Mouse (Mus musculus): ENCODE measurements around the gene Eif4e1b.

The Eif4e1b gene

DNA sequence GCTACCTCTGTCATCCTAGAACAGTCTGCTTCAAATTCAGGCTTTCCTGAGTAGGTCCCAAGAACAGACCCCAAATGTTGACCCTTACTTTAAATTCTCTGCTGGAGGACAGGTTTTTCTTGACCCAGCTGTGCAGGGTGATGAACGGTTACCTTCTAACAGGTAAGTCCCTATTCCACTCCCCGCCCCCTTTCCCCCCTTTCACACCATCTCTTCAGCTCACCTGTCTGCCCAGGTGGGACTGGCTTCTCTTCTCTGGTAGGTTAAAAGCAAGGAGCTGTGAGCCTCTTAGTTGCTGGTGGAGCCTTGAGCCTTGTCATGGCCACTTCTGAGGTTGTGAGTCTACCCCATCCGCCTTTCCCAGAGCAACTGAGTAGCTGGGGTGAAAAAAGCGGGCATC, at the start of gene Eif4e1b:
Gene Eif4e1b (plus strand): TSS at position 301 of the 400 bp plus-strand sequence.
- no peak for DNase-seq (ENCODE audit: low spot score)

DNA sequence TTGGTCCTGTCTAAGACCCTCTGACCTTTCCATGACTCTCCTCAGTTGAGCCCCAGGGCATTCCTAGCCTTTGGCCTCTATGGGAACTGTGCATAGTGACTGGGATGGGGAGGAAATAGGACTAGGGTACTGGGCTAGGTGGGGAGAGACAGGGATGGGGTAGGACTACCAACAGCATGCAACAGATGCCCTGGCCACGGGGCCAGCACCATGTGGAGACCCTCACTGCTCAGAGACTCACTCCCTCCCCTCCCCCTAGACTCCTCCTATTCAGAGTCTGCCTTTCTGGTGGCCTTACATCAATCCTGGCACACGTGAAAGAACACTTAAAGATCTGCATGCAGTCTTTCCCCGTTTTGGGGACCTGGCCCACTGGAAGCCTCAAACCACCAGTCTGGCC, 46.9 kb upstream of the Eif4e1b start:
- DNase-seq (ENCODE audit: low spot score): no peak

DNA sequence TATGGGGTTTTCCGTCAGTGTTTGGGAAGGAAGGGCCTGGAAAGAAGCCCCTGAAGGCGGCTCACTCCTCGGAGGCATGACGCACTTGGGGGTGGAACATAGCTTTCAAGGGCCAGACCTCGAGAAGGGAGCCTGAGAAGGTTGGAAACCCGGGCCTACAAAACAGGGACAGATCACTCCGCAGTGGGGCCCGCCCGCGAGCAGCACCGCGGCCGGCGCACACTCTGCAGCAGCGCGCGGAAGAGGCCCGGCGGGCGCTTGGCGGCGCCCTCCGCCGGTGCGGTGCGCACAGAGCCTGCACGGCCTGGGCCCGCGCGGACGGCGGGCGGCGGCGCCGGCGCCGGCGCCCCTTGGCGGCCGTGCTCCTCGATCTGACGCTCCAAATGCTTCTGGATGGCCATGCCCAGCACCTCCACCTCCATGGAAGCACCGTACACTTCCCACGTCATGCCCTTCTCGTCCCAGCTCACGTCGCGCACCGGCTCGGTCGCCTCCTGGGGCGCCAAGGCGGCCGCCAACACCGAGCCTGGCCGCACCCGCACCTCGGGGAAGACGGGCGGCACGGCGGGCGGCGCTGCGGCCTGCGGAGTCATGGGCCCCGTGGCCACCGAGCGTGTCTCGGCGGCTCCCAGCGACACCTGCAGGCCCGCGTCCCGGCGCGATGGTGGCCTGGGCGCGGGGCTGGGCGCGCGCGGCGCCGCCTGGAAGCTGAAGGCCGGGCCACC, 46.1 kb upstream of the Eif4e1b start:
- no peak for DNase-seq (ENCODE audit: low spot score)

DNA sequence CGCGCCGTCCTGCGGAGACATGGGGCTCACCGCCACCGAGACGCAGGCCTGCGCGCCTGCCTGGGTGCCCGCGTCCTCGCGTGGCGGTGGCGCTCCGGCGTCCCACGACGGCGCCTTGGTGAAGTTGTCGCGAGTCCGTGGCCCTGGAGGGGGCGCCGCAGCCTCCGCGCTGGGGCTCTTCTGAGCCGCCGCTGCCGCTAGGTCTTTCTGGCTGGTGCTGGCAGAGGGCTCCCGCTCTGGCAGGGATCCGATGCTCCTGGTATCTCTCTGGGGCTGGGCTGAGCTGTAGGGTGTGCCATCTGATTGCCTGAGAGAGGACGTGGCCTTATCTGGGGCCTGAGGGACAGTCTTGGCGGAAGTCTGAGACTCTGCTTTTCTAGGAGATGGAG, 45.6 kb upstream of the Eif4e1b start:
- DNase-seq (ENCODE audit: low spot score): no peak

DNA sequence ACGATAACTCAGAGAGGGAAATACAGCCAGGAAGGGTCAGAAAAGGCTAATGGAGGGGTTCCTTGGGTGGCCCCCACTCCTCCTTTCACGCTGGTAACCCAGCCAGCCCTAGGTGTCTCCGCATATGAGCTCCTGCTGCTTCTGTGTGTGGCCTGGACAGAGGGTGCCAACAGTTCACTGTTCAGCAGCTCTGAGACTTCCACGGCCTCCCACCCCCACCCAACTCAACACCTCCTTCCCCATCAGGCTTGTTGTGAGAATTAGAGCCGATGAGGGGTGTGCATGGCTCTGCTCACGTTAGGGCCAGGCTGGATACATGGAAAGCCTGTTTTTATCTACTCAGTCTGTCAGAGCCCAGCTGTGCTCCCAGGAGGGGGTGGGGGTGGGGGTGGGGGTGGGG, 37.7 kb upstream of the Eif4e1b start:
- no peak for DNase-seq (ENCODE audit: low spot score)

DNA sequence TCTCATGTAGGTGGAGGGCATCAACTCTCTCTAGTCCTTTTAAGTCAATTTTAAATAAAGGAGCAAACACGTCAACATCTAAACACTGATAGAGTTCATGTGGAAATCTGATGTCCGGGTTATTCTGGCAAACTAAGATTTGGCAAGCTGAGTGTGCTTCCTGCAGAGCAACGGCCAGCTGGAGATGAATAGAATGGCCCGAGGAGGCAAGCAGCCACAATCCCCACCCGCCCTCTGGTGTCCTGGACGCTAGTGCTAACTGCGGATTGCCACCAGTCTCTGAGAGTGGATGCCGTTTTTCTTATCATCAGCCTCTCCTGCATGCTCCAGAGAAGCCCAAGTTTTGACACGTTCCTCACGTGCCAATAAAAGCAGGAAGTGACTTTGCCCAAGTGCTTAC, 36.9 kb upstream of the Eif4e1b start:
- DNase-seq (ENCODE audit: low spot score): no peak

DNA sequence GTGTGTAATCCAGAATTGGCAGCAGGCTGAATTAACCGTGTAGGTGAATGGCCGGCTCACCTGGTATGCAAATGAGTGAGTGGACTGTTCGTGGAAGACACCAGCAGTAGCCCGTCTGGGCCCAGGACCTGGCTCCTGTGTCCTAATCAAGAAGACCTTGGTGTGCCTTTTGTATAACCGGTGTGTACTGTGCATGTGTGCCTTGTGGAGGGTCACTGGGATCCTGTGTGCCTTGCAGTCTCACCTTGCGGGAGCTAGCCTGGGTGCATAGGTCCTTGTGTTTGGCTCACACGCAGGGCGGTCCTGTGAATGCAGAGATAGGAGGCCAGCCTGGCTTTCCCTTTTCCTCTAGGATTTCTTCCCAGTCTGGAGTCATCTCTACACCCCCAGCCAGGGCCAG, 35.6 kb upstream of the Eif4e1b start:
- DNase-seq (ENCODE audit: low spot score): no peak

DNA sequence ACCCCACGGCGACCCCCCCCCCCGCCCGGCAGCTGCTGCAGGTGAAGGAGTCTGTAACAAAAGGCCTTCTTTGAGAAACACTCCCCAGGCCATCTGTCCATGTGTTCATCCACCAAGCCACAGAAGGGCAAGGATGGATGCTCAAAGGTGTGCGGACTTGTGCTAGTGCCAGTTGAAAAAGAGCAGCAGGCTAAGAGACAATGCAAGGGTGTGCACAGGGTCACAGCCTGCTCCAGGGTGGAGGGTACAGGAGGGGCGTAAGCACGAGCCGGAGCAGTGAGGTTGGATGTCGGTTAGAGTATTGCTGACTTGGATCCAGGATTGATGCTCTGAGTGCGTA, 35.1 kb upstream of the Eif4e1b start:
- DNase-seq (ENCODE audit: low spot score): no peak

DNA sequence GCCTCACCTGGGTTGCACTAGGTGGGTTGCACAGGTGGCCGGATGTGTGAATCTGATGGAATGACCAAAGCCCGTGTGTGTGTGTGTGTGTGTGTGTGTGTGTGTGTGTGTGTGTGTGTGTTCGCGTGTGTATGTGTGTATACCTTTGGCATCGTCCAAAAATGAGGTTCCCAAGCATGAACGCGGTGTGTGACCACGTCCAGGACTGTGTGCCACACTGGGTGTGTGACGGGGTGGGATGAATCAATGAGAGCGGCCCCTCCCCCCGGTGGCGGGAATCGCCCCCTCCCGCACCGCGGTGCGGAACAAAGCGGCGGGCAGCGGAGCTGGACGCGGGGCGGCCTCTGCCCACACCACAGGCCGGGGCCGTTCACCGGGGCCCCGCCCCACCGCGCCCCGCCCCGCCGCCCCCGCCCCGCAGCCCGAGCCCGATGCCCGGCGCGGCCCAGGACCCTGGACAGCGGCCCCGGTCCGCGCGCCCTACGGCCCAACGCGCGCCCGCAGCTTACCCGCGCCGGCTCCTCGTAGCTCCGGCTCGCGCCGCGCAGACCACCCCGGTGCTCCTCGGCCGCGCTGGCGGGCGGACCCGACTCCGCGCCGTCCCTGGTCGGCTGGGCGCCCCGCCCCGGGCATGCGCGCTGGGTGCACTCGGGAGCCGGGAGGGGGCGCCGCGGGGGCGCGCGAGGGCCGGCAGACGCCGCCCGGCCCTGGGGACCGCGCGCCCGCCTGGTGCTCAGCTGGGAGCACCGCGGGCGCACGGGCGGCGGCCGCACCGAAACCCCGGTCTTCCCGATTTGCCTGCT, 34.5 kb upstream of the Eif4e1b start:
- DNase-seq (ENCODE audit: low spot score): peak; percentile 65

DNA sequence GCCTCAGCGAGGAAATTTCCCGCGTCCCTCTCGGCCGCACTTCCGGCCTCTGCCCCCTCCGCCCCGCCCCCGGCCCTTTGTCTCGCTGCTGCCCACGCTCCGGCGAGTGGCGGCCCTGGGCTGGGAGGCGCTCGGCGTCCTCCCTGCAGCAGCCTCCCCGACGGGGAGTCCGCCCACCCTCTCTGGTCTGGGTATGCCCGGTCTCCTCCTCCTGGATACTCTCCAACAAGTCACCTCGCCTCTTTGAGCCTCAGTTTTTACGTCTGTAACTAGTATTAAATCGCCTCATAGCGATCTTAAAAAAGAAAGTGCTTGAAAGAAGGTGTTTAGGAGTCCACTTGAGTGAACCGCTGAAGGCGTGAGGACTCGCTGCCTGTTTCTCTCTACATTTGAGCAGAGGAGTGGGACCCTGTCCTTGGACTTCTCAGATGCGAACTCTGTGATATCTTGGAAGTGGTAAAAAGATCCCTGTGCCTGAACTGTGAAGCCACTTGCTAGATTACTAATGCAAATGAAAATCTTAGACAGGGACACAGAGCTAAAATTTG, 33.9 kb upstream of the Eif4e1b start, which contains the start of gene Gprin1:
Gene Gprin1 (minus strand): TSS at position 11 of the 548 bp plus-strand sequence.
- DNase-seq (ENCODE audit: low spot score): no peak

DNA sequence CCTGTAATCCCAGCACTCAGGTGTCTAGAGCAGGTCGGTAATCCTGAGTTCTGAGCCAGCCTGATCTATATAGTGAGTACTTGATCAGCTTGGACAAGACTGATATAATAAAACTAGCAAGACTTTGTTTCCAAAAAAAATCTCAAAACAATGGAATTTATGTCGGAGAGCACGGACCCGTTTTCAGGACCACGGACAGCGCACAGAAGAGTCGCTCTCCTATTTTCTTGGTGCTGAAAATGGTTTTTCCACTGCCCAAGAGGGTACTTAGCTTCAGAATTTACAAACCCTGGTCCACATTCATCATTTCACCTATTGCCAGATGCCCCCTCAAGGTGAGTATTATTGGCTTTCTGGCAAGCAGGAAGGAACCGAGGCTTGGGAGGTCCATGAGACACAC, 33.1 kb upstream of the Eif4e1b start:
- no peak for DNase-seq (ENCODE audit: low spot score)

DNA sequence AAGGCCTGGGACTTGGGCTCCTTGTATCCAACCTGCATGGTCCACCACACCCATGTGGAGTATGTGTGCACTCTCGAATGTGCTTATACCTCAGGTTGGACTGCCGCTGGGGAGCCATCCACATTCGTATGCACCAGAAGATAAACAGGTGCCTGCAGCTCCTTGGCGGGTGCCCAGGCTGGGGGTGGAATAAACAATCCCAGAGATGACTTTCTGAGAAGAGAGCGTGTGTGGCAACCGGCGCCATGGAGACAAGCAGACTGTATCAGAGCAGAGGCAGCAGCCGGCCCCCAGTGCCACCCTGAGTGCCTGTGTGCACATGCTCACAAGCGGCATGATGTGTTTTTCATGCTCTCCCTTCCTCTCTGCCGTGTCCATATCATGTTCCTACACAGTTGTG, 31.1 kb upstream of the Eif4e1b start:
- DNase-seq (ENCODE audit: low spot score): peak; percentile 93

DNA sequence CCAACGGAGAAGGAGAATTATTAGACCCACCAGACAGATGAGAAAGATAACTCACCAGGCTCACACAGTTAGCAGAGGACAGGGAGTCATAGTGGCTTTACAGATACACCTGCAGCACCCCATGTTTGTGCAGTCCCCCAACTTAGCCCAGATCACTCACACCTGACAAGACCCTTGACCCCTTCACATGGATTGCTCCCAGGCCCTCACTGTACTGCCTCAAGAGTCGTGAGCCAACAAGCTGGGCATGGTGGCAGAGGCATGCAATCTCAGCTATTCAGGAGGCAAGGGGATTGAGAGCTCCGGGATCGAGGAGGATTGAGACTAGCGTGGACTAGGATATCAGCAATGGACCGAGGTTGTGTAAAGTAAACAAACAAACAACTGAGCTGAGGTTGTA, 30.1 kb upstream of the Eif4e1b start:
- no peak for DNase-seq (ENCODE audit: low spot score)

DNA sequence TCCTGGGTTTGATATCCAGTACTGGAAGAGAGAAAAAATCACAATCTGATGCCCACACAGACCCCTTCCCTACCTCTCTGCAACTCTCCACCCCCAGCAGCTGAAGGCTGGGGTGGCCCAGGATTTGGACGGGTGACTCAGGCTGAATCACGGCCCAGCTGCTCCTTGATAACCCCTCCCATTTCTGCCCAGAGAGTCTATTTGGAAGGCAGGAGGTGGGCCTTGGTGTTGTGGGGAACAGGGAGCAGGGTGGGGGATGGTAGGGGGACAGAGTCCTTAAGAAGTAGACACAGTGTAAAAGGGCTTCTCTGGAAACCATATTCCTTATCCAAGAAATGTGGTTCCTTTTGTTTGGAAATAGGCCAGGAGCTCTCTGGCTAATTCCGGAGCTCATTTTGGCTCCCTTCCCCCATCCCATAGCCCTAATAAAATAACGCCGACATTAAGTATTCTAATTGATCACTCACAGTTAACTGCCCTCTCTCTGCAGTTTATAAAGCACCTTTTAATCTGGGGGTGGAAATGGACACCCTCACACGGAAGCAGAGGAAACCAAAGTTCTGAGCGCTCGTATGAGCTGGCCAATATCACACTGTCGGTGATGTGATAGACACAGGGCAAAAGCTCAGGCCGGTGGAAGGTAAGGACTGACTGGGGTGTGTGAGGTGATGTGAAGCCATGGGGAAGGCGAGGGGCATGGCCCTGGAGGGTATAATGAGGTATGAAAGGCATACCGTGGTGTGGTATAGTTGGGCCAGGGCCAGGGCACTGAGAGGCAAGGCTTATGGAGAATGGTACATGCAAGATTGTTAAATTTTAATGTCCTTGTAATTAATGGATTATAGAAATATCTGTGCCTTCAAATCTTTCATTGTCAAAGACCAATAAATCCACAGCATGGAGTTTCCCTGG, 29.4 kb upstream of the Eif4e1b start:
- DNase-seq (ENCODE audit: low spot score): no peak

DNA sequence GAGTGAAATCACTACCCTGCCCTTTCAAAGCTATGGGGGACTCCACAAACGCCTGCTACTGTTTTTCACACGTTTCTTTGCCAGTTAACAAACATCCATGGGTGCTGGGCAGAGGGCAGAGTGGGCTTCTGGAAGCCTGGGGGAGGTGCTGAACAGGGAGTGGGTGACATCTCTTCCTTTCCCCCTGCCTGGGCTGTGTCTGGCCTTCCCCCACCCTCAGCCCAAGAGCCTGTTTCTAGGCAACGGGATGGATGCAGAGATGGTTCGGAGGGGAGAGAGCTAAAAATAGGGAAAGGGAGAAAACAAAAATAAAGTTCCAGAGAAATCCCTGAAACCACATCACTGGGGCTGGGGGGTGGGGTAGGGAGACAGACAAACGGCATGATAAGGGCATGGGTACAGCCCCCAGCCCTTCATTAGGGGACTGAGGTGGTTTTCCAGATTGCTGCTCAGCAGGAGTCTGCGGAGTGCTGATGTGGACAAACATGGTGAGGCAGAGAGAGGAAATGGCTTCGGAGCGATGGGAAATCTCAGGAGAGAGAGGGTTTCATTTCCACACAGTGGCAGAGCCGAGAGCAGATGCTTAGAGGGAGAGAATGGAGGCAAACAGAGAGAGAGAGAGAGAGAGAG, 28.5 kb upstream of the Eif4e1b start:
- DNase-seq (ENCODE audit: low spot score): no peak

DNA sequence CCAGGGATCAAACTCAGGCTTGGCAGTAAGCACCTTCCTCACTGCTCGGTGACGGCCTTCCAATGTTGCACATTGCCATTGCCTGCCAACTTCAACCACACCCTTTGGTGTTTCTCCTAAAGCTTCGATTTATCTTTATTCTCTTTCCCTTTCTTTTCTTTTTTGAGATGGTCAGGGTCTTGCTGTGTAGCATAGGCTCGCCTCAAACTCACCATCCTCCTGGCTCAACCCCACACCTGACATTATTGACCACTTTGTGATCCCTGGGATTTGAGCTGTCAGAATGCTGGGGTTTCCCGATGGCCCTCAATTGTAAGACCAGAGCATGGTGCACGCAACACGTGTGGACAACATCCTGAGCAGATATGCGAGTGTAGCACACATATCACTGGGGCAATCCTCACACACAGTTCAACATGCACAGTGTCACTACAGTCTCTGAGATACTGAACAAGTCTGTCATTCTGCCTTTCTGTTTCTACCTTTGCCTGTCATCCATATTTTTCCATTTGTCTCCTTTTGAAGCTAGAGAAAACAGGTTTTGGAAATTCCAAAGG, 27.6 kb upstream of the Eif4e1b start:
- DNase-seq (ENCODE audit: low spot score): no peak

DNA sequence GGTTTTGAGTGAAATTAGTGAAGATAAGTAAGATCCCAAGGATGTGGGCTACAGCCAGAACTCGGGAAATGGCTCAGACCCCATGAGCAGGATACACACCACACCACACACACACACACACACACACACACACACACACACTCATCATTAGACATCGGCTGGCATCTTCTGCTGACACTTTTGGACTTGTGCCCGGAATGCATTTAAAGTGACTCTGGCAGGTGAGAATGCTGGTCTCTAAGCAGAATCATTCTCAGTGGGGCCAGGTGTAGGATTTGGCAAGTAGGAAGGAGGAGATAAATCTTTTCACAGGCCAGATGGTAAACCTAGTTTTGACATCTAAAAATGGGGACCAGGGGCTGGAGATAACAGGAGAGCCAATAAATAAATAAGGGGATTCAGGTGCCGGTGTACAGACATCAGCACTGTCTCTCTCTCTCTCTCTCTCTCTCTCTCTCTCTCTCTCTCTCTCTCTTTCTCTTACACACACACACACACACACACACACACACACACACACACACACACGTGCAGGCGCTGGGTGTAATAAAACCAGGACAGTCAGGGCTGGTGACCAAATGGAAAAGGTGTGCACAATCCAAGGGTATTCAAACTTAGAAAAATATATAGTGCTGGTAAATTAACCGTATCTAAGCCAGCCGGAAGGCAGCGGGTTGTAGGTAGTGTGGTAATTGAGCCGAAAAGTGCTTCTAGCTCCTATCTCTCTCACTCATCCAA, 26.5 kb upstream of the Eif4e1b start:
- DNase-seq (ENCODE audit: low spot score): no peak

DNA sequence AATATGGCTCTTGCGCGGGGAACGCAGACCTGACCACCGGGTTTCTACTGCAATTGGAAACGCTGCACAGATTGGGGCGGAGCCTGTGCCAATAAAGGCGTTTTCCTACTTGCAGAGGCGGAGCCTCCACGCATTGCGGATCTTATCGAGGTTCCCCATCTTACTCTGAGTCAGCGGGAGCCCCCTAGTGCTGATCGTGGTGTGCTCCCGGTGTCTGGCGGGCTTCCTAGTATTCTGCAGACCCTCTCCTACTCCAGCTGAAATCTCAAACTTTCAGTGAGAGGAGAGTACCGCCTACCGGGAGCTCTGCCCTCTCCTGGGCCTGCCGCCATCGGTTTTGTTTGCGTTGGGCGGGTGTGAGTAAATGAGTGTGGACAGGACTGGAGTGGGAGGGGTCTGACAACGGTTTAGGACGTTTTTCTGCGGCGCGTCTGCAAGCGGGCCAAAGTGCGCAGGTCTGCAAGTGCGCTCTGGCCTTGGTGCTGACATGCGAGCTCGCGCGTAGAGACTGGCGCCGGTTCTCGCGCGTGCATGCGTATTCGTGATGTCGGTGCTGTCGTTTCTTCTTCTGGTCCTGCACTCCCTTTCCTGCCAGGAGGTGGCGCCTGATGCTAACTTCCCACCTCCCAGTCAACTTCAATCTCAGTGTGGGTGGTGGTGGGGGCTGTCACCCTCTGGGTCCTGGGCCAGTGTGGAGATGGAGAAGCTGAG, 25.6 kb upstream of the Eif4e1b start:
- DNase-seq (ENCODE audit: low spot score): peak; percentile 92

DNA sequence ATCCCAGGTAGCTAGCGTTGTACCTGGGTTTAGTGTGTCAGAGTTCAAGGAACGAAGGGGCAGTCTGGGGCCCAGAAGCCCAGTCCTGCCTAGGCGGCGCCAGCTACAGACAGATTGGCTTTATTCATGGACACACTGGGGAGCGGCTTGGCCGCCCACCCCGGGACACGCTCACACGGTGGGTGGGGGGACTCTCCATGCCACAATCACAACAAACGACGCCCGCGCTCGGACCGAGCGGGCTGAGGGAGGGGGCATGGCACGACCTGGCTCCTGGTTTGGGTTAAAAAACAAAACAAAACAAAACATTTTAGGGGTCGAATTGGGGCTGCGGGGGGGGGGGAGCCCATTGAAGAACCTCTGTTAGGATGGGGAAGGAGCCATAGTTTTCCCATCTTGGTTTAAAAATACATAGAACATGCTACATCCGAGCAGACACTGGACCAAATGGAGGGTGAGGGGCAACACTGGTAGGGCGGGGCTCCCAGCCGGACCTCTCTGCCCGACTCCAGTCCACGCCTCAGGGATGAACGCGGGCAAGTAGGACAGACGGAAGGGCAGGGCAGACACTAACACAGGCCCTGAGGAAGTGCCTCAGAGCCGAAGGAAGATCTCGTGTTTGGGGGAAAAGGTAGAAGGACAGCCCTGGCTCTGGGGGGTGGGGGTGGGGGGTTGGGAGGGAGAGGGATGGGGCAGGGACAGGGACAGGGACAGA, 24.9 kb upstream of the Eif4e1b start:
- DNase-seq (ENCODE audit: low spot score): no peak

DNA sequence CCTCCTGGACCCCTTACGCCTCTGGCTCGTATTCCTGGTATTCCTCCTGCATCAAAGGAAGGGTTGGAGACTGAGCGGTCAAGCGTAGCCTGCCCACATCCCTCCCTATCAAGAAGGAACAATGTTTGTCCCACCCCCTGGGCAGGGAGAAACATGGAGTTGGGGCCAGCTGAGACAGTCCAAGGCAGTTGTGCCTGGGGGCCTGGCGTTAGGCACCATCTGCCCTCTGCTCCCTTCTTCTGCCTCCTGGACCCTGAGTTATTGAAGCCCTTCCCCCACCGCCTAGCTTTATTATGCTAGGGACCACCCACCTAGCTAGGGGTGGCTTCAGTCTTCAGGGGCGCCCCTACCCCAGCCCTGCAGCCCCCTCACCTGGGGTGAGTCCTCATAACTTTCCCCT, 24.3 kb upstream of the Eif4e1b start:
- DNase-seq (ENCODE audit: low spot score): no peak
